Mouse (Mus musculus): ENCODE measurements at regions not wholly inside any gene's neighbourhood (a gene's known extent, or its start where the extent isn't known, plus 50 kb on each side); places are given as distances from the start of the nearest gene placed in this dataset.
A peak's percentile ranks its signal among the peaks of the same experiment; 100 is the strongest.

- Histone ChIP-seq H3K36me3 (ENCODE audit: control insufficient read depth, insufficient read depth, low read length) (no peaks in the 10 kb centered on the region), H3K9ac (ENCODE audit: low read length) (peak overlapping the region; percentile 48), H3K4me2 (replicated peaks; ENCODE audit: low read depth) (peak overlapping the region; percentile 92), H3K27ac (replicated peaks) (0 out of 2 replicates have a peak overlapping the region, but pooled peaks have one; percentile 8), H3K27me3 (ENCODE audit: control insufficient read depth, insufficient read depth, low read length) (no peaks in the 10 kb centered on the region), H3K9me3 (ENCODE audit: control insufficient read depth, low read length) (no peaks in the 10 kb centered on the region), H3K4me3 (ENCODE audit: low read depth, low read length) (peak overlapping the region; percentile 49), H3K4me1 (replicated peaks; ENCODE audit: control insufficient read depth, insufficient read depth) (no peaks in the 10 kb centered on the region)
- peak; percentile 39; the same call in 1 of the 2 replicates for TF ChIP-seq CTCF (IDR thresholded peaks at IDR 0.05; ENCODE audit: low read depth)
- no peak for TF ChIP-seq EP300 (optimal IDR thresholded peaks at IDR 0.05)
- peak; percentile 91 for DNase-seq (ENCODE audit: low spot score)
- peak; percentile 95 for ATAC-seq (ENCODE audit: low FRiP score, low TSS enrichment)
- WGBS = 2% methylated on average over 34 of the region's 35 CpGs
Observed at GRCm38 (mm10) chr14:17172330-17173110, 353.6 kb upstream of the Rarb start.

DNA sequence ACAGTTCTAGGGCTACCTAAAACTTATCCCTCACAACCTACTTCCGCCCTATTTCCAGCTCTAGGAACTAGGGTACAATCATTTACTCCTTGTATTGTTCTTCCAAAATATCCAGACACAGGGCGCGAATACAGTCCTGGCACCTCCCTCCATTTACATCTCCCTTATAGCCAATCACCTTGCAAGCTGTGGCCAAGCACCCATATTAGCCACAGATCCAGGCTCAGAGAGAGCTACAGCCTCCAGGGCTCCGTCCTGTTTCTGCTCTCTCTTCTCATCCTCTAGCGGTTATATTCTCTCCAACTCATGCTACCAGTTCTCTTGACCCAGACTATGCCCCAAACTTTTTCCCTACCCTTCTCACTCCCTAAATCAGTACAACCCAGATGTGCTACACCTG lies 352.9 kb upstream of the Rarb start:
- TF ChIP-seq CTCF (IDR thresholded peaks at IDR 0.05; ENCODE audit: low read depth) (no peak), EP300 (optimal IDR thresholded peaks at IDR 0.05) (no peak)
- H3K4me2 ChIP-seq (replicated peaks; ENCODE audit: low read depth) = peak overlapping the region; percentile 92
- no peaks in the 10 kb centered on the region for H3K4me1 ChIP-seq (replicated peaks; ENCODE audit: control insufficient read depth, insufficient read depth)
- H3K9me3 ChIP-seq (ENCODE audit: control insufficient read depth, low read length) = no peaks in the 10 kb centered on the region
- H3K9ac ChIP-seq (ENCODE audit: low read length) = no peak overlapping the region
- DNase-seq (ENCODE audit: low spot score) (no peak), ATAC-seq (ENCODE audit: low FRiP score, low TSS enrichment) (peak; percentile 25; the same call in 1 of the 2 replicates)
- H3K4me3 ChIP-seq (ENCODE audit: low read depth, low read length) = peak overlapping the region; percentile 49
- no peaks in the 10 kb centered on the region for H3K27me3 ChIP-seq (ENCODE audit: control insufficient read depth, insufficient read depth, low read length)
- 29% methylated on average over 5 of the region's 5 CpGs for WGBS
- H3K27ac ChIP-seq (replicated peaks) = no peak overlapping the region
- no peaks in the 10 kb centered on the region for H3K36me3 ChIP-seq (ENCODE audit: control insufficient read depth, insufficient read depth, low read length)

GRCm38 (mm10) chr14:17158324-17158723 lies 339.4 kb upstream of the Rarb start:
- Histone ChIP-seq H3K36me3 (ENCODE audit: control insufficient read depth, insufficient read depth, low read length) (no peaks in the 10 kb centered on the region), H3K9me3 (ENCODE audit: control insufficient read depth, low read length) (no peaks in the 10 kb centered on the region), H3K27ac (replicated peaks) (no peak overlapping the region), H3K4me1 (replicated peaks; ENCODE audit: control insufficient read depth, insufficient read depth) (no peaks in the 10 kb centered on the region), H3K4me3 (ENCODE audit: low read depth, low read length) (no peak overlapping the region), H3K27me3 (ENCODE audit: control insufficient read depth, insufficient read depth, low read length) (no peaks in the 10 kb centered on the region), H3K4me2 (replicated peaks; ENCODE audit: low read depth) (no peak overlapping the region), H3K9ac (ENCODE audit: low read length) (no peak overlapping the region)
- WGBS = 59% methylated on average over 4 of the region's 4 CpGs
- ATAC-seq (ENCODE audit: low FRiP score, low TSS enrichment) (no peak), DNase-seq (ENCODE audit: low spot score) (no peak)
- TF ChIP-seq EP300 (optimal IDR thresholded peaks at IDR 0.05) = no peak
- TF ChIP-seq CTCF (IDR thresholded peaks at IDR 0.05; ENCODE audit: low read depth) = no peak

- 67% methylated on average over 2 of the region's 2 CpGs for WGBS
- Histone ChIP-seq H3K27me3 (ENCODE audit: control insufficient read depth, insufficient read depth, low read length) (no peaks in the 10 kb centered on the region), H3K36me3 (ENCODE audit: control insufficient read depth, insufficient read depth, low read length) (no peaks in the 10 kb centered on the region), H3K4me1 (replicated peaks; ENCODE audit: control insufficient read depth, insufficient read depth) (no peaks in the 10 kb centered on the region), H3K9me3 (ENCODE audit: control insufficient read depth, low read length) (no peaks in the 10 kb centered on the region), H3K4me2 (replicated peaks; ENCODE audit: low read depth) (no peak overlapping the region), H3K4me3 (ENCODE audit: low read depth, low read length) (no peak overlapping the region), H3K27ac (replicated peaks) (no peak overlapping the region), H3K9ac (ENCODE audit: low read length) (no peak overlapping the region)
- DNase-seq (ENCODE audit: low spot score) (no peak), ATAC-seq (ENCODE audit: low FRiP score, low TSS enrichment) (no peak)
- TF ChIP-seq EP300 (optimal IDR thresholded peaks at IDR 0.05) (no peak), CTCF (IDR thresholded peaks at IDR 0.05; ENCODE audit: low read depth) (no peak)
Observed at GRCm38 (mm10) chr14:17156402-17156954, 337.5 kb upstream of the Rarb start.

DNA sequence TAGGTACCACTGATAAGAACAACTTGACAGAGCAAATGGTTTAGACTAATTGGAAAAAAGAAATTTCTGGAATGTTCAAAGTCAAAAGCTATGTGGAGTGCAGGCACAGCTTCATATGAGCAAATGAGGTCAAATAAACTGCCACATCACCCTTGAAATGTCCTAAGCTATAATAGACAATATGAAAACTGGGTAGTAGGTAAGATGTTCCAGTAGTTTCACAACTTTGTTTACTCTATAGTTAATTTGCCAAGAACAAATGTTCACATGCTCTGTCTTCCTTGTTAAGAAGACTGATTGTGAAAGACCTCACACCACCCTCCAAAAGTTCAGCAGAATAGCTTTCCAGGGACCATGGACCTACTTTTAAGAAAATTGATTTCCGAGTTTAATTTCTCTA lies 301.7 kb upstream of the Rarb start:
- Histone ChIP-seq H3K9me3 (ENCODE audit: control insufficient read depth, low read length) (no peaks in the 10 kb centered on the region), H3K4me2 (replicated peaks; ENCODE audit: low read depth) (no peak overlapping the region), H3K9ac (ENCODE audit: low read length) (no peak overlapping the region), H3K27me3 (ENCODE audit: control insufficient read depth, insufficient read depth, low read length) (no peaks in the 10 kb centered on the region), H3K27ac (replicated peaks) (no peak overlapping the region), H3K4me3 (ENCODE audit: low read depth, low read length) (no peak overlapping the region), H3K4me1 (replicated peaks; ENCODE audit: control insufficient read depth, insufficient read depth) (no peaks in the 10 kb centered on the region), H3K36me3 (ENCODE audit: control insufficient read depth, insufficient read depth, low read length) (no peaks in the 10 kb centered on the region)
- DNase-seq (ENCODE audit: low spot score) (no peak), ATAC-seq (ENCODE audit: low FRiP score, low TSS enrichment) (no peak)
- WGBS = 84% methylated on average over 1 of the region's 1 CpGs
- TF ChIP-seq EP300 (optimal IDR thresholded peaks at IDR 0.05) (no peak), CTCF (IDR thresholded peaks at IDR 0.05; ENCODE audit: low read depth) (no peak)

GRCm38 (mm10) chr14:17106668-17107067 lies 287.7 kb upstream of the Rarb start:
- no peaks in the 10 kb centered on the region for H3K9me3 ChIP-seq (ENCODE audit: control insufficient read depth, low read length)
- TF ChIP-seq EP300 (optimal IDR thresholded peaks at IDR 0.05) (no peak), CTCF (IDR thresholded peaks at IDR 0.05; ENCODE audit: low read depth) (no peak)
- H3K36me3 ChIP-seq (ENCODE audit: control insufficient read depth, insufficient read depth, low read length) = no peaks in the 10 kb centered on the region
- no peak overlapping the region for H3K4me3 ChIP-seq (ENCODE audit: low read depth, low read length)
- H3K27ac ChIP-seq (replicated peaks) = no peak overlapping the region
- ATAC-seq (ENCODE audit: low FRiP score, low TSS enrichment) = no peak
- H3K4me2 ChIP-seq (replicated peaks; ENCODE audit: low read depth) = no peak overlapping the region
- no peaks in the 10 kb centered on the region for H3K4me1 ChIP-seq (replicated peaks; ENCODE audit: control insufficient read depth, insufficient read depth)
- 72% methylated on average over 1 of the region's 1 CpGs for WGBS
- H3K27me3 ChIP-seq (ENCODE audit: control insufficient read depth, insufficient read depth, low read length) = no peaks in the 10 kb centered on the region
- H3K9ac ChIP-seq (ENCODE audit: low read length) = no peak overlapping the region
- no peak for DNase-seq (ENCODE audit: low spot score)

Data from stomach, postnatal 0 days (tissue).